Mouse (Mus musculus) retina, postnatal 7 days (tissue): Measurements from ENCODE around the gene Gfy.

Experiments
- DNase-seq: peaks from one replicate; pipeline ENCODE4 v3.0.0-alpha.2; 2012; ENCODE audit warnings: low read depth, low spot score

Gene Gfy

GRCm38 (mm10) chr7:45149545-45149944 lies 29.8 kb downstream of the Gfy start:
- DNase-seq = no peak

GRCm38 (mm10) chr7:45148534-45149098 lies 30.8 kb downstream of the Gfy start:
- no peak for DNase-seq

- DNase-seq = no peak
Measured at GRCm38 (mm10) chr7:45147899-45148298, 31.5 kb downstream of the Gfy start.

GRCm38 (mm10) chr7:45147267-45147666 lies 32.1 kb downstream of the Gfy start:
- DNase-seq = no peak

GRCm38 (mm10) chr7:45145460-45145859 lies 33.9 kb downstream of the Gfy start:
- no peak for DNase-seq

GRCm38 (mm10) chr7:45144368-45145174 lies 34.8 kb downstream of the Gfy start:
- DNase-seq = no peak

GRCm38 (mm10) chr7:45141914-45142313 lies 37.5 kb downstream of the Gfy start:
- no peak for DNase-seq

- no peak for DNase-seq
Measured at GRCm38 (mm10) chr7:45141319-45141718, 38.0 kb downstream of the Gfy start.

- DNase-seq = no peak
Measured at GRCm38 (mm10) chr7:45139904-45140723, 39.3 kb downstream of the Gfy start.

- no peak for DNase-seq
Measured at GRCm38 (mm10) chr7:45138403-45138802, 41.0 kb downstream of the Gfy start.

GRCm38 (mm10) chr7:45137171-45138006 lies 42.0 kb downstream of the Gfy start:
- DNase-seq = no peak

- peak; percentile 84 for DNase-seq
Measured at GRCm38 (mm10) chr7:45135993-45136567, 43.3 kb downstream of the Gfy start, which contains the start of the genes Gm45713 and Flt3l. Gm45713 (minus strand) TSS chr7:45136231. Flt3l (minus strand) TSS chr7:45136432.

- DNase-seq = no peak
Measured at GRCm38 (mm10) chr7:45135370-45135769, 44.0 kb downstream of the Gfy start.

GRCm38 (mm10) chr7:45134544-45135026 lies 44.8 kb downstream of the Gfy start:
- no peak for DNase-seq

- DNase-seq = no peak
Measured at GRCm38 (mm10) chr7:45133446-45134159, 45.8 kb downstream of the Gfy start.

- no peak for DNase-seq
Measured at GRCm38 (mm10) chr7:45131850-45132249, 47.5 kb downstream of the Gfy start.

GRCm38 (mm10) chr7:45129776-45130512 lies 49.4 kb downstream of the Gfy start:
- DNase-seq = no peak

- no peak for DNase-seq
Measured at GRCm38 (mm10) chr7:45129318-45129717, 50.1 kb downstream of the Gfy start.

GRCm38 (mm10) chr7:45128624-45129246 lies 50.6 kb downstream of the Gfy start, which contains the start of gene Rpl13a:
Rpl13a (minus strand) TSS chr7:45128761.
- DNase-seq = peak; percentile 99
